Mouse (Mus musculus) B cell, adult 2 months (primary cell): Measurements from ENCODE around the gene Mrpl9.

Source experiments
- DNase-seq, 2 experiments: peaks; one replicate each; pipeline ENCODE4 v3.0.0; 2022

The Mrpl9 gene

DNA sequence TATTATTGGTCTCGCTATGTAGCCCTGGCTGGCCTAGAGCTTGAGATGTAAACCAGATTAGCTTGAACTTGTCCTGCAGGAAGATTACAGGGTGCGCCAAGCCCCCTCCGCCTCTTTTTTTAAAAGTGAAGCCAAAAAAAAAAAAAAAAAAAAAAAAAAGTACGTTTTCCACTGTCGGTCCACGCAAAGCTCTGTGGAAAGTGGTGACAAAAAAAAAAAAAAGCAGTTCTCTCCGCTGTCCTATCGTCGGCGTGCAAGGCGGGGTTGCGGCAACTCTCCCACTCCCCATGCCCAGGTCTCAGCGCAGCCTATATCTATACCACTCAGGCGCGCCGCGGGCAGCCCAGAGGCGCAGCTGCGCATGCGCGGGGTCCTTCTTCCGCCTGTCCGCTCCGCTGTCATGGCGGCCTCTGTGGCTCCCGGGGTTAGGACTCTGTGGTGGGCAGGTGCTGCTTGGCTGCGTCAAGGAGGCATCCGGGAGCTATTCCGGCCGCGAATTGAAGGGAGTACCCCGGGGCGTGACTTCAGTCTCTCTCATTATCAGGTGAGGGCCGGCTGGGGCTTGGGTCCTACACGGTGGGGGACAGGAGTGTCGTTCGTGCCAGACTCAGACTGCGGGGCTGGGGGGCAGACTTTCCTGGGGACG, at the start of gene Mrpl9:
Gene Mrpl9, plus strand, starts transcription at position 368 of the 646 bp plus-strand sequence.
- peak; percentile 95 to 97 for DNase-seq

DNA sequence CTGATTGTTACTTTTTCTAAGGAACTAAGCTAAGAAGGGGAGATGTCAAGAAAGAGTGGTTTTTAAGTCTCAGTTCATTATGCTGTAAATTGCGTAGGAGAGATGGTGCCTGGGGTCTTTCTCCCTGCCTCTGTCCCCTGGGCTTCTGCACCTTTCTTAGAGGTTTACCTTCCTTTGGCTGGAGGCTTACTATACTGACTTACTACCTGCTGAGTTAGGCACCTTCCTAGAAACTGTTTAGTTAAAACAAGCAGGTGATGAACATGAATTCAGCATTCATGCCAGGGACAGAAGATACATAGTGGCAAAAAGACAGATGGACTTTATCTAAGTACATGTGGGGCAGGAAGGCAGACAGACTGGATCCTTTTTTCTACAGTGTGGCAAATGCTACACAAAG, 46.8 kb upstream of the Mrpl9 start:
- no peak for DNase-seq

DNA sequence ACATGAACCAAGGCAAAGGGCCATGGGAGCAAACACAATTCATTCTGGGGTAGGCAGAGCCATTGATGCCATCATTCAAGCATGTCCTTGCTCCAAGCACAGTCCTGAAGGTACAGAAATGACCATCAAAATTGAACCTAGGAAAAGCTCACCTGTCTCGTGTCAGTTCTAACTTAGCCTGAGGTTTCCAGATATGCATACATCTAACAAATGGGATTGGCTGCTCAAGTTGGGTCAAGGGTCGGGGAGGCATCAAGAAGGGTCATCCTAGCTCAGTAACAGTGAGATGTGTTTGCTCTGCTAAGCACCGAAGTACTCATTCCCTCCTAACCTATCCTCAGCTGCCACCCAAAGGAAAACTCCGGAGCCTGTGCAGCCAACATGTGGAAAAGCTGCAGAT, 46.3 kb upstream of the Mrpl9 start:
- no peak for DNase-seq

DNA sequence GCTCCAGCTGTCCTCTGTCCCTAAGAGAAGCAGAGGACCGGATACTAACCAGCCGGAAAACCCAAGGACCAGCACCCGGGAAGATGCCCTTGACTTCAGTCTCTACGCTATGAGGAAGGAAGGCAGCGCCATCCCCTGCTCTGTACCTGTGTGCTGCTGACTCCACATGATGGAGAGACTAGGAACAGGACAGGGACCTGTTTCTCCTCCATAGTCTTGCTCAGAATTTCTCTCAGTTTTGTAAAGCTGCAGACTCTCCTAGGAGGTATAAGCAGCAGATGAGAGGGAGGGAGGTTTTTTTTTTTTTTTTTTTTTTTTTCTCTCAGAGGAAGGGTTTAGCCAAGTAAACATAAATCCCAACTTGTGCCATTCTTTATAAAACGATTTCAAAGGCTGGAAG, 44.9 kb upstream of the Mrpl9 start, which contains the start of gene Lingo4:
Gene Lingo4, plus strand, starts transcription at position 301 of the 400 bp plus-strand sequence.
- DNase-seq, result no peak

DNA sequence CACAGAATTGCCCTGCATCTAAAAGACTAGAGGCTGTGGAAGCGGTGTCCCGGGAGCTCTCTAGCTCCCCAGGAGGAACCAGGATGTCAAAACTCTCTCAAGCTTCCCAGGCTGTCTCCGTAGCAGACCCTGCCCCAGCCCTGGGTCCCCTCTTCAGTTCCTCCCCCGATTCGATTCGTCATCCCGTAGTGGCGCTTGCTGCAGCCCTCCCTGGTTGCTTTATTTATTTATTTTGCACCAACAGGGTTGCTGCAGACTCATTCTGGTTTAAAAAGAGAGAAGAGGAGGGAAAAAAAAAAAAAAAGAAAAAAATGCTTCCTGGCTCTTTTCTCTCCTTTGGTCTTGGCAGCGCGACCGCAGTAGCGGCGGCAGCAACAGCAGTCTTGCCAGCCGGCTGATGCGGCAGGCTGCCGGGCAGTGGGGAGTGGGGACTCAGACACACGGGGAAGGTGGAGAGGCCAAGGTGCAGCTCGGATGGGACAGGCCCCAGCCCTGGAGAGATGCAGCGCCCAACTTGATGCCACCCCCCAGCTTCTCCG, 44.1 kb upstream of the Mrpl9 start:
- no peak for DNase-seq

DNA sequence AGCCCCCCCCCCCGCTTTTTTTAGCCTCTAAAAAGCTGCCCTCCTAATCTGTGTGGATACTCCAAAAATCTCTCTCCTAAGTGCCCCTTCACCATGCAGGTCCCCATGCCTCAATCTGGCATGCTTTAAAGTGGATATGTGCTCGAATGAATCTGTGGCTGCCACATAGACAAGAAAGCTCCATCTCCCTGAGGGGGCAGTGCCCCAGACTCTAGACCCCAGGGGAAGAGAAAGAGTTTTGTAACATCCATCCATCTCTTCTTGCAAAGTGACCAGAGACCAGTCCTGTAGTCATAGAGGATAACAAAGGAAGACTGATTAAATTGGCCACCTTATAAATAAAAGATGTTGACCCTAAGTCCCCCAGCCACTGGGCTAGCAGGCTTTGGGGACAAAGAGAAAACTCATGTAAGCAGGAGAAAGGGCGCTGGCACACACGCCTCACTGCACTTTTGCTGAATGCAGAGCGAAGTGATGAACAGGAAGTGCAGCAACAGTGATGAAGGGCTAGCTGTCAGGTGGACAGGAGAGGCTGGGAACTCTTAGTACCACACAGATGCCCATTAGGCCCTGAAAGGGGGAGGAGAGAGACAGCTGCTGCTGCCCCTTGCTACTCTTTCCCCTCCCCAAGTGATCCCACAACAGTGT, 43.3 kb upstream of the Mrpl9 start:
- DNase-seq, result no peak

DNA sequence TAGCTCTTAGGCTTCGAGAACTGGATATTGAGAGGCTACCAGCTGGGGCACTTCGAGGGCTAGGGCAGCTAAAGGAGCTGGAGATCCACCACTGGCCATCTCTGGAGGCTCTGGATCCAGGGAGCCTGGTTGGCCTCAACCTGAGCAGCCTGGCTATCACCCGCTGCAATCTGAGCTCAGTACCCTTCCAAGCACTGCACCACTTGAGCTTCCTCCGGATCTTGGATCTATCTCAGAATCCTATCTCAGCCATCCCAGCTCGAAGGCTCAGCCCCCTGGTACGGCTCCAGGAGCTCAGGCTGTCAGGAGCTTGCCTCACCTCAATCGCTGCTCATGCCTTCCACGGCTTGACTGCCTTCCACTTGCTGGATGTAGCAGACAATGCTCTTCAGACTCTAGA, 40.7 kb upstream of the Mrpl9 start:
- DNase-seq, result no peak

DNA sequence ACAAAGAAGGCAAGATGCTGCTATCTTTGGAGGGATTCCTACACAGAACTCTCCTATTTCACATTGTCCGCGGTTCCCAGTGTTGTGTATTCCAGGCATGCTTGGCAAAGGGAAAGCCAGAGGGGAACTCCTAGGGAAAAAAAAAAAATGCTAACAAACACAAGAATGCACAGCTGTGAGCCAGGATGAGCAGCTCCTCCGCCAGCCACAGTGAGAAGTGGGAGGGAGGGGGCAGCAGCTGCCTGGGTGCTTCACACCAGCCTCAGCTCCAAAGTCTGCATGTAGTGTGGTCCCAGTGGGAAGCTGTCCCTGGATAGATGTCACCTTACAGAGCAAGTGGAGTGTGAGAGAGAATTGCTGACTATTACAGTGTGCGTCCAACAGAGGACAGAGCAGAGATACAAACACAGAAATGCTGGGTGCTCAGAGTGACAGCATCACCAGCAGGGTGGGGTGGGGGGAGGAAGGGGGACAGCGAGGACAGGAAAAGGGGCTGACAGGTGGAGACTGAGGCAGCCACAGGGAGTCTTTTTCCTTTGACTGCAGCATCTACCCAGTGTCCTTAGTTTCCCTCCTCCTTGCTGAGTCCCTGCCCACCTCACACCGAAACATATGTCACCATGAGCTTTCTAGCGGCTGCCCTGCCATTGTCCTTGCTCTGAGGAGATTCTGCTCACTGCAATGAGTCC, 38.6 kb upstream of the Mrpl9 start:
- no peak for DNase-seq

DNA sequence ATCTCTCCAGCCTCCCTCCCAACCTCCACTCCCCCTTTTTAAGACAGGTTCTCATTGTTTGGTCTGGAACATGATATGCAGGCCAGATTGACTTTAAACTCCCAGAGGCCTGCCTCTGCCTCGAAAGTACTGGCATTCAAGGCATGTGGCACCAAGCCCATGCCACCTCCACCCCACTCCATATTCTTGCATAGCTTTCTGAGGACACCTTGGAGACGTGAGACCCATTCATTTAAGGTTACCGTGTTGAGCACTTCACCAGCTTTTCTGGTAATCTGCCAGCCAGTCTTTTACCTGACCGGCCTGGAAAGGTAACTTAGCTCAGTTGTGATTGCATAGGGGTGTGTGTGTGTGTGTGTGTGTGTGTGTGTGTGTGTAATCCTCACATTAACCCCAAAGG, 37.6 kb upstream of the Mrpl9 start:
- DNase-seq, result no peak

DNA sequence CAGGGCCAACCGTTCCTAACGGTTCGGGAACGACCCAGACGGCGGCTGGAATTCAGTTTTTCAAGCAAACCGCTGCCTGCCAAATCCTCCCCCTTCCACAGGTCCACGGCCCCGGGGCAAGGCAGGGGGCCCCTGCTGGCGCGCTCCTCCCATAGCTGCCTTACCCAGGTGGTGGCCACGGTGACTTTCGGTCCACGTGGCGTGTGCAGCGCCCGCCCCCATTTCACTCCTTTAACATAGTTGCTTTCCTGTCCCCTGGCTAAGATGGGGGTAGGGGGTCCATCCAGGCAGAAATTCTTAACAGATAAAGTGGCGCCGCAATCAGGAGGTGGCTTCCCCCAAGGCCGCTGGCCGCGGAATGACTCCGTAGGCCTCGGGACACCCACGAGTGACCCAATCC, 30.6 kb upstream of the Mrpl9 start:
- DNase-seq, result no peak

DNA sequence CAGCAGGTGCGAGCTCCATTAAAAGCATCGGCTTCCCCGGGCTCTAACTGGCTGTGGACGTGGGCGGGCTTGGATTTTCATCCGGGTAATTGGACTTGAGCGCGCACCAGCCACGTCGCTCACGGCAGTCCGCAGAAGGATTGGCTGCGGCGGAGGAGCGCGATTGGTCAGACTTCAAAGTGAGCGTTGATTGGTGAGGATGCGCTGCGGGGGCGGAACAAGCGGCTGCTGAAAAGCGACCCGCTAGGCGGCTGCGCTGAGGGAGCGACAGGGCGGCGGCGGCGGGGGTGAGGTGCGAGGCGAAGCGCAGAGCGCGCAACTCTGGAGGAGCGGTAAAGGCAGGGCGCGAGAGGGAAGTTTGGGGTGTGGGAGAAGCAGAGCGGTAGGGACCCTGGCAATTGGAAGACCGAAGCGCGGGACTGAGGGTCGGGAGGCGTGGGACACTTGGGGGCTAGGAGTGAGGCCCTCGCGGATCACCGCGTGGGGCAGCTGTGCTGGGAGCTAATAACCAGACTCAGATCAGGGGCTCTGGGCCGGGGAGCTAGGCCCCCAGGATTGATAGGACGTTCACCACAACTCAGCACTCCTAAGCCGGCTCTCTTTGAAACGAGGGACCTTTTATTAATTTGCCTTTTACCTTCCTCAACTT, 30.0 kb upstream of the Mrpl9 start, which contains the start of gene Tdrkh:
Gene Tdrkh, plus strand, starts transcription at position 243 of the 649 bp plus-strand sequence.
- peak; percentile 88 to 90 for DNase-seq

DNA sequence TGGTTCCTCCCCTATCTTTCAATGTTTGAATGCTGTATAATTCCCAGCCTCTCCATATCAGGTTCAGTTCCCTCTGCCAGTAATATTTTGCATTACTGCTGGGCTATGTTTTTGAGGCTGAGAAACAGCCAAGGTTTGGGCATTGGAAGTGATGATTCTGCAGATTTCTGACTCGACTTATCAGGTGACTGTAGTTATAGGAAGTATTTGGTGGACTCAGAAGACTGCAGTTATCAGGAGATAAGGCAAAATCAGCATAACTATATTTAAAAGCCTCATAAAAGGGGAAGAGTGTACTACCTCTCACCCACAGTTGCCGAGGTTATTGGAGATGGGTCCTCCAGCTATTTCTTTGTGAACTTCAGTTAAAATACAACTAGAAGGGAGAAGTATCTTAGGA, 12.1 kb upstream of the Mrpl9 start:
- DNase-seq, result no peak

DNA sequence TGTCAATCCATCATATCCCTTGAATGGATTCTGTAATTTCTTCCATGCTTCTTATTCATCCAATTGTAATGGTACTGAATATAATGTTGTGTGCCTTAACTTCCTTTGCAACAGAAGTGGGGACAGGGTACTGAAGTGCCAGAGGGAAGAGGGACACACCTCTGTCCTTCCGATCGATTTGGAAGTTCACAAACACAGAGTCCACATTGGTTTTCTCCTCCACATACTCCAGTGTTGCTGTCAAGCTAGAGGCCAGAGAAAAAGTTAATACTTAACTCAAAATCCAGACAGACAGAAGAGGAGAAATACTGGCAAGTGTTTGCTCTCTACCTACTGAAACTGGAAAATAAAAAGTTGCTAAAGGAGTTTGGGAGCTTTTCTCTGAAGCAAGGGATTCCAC, 8.8 kb upstream of the Mrpl9 start:
- DNase-seq, result no peak

DNA sequence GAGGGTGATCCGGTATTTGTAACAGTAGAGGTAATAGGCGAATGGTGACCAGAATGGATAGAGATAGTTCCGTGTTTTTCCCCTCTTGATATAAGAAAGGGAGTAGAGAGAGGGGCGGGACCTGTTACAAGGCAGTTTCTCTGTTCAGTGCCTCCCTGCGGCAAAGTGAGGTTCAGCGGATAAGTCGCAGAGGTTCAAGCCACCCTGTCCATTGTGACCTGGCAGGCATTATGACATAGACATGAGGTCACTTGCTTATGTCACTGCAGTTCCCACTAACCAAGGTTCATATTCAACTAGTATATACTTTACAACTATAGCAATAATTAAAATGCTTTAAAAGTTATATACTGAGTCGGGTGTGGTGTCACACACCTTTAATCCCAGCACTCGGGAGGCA, 6.7 kb upstream of the Mrpl9 start:
- no peak for DNase-seq

DNA sequence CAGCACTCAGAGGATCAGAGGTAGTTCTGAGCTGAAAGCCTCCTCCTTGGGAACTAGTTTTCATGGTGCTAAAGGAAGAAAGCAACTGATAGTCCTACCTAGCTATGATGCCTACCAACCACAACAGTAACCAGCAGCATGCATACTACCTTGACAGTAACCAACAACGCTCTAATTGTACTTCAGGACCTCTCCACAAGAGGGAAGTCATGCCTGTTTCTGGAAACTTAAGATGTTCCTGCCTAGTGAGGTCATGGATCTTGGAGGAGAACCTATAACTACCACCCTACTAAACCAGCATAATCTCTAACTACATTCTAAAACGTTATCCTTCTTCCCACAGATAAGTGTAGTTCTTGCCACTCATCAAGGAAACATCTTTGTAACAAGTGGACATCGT, 1.9 kb upstream of the Mrpl9 start:
- peak in 1 of 2 experiments; percentile 8 for DNase-seq

DNA sequence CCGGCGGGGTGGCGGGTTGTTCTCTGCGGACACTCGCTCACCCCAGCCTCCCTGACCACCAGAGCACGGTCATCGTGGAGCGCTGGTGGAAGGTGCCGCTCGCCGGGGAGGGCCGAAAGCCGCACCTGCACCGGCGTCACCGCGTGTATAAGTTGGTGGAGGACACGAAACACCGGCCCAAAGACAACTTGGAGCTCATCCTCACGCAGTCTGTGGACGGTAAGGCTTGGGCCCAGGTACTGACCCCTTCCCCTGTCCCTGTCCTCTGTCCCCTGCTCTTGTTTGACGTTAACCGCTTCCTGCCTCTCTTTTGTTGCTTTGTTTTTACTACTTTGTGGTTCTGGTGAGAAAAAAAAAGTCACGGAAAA, 463 bp downstream of the Mrpl9 start, which contains the start of gene Oaz3:
Gene Oaz3, minus strand, starts transcription at position 319 of the 368 bp plus-strand sequence.
- no peak for DNase-seq

DNA sequence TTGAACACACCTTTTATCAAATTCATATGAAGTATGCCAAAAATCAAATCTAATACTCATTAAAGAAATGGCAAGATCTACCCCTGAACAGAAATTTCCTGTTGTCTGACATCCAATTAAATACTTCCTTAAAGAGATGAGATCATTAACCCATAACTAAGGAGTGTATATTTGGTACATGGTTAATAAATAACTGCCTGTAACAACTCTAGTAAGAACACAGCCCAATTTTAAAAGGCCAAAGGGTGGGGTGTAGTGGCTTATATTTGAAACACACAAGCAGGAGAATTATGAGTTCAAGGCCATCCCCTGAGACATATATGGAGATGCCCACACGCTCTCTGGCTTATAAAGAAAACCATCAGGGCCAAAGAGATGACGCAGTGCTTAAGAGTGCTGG, 6.3 kb downstream of the Mrpl9 start:
- DNase-seq, result no peak

DNA sequence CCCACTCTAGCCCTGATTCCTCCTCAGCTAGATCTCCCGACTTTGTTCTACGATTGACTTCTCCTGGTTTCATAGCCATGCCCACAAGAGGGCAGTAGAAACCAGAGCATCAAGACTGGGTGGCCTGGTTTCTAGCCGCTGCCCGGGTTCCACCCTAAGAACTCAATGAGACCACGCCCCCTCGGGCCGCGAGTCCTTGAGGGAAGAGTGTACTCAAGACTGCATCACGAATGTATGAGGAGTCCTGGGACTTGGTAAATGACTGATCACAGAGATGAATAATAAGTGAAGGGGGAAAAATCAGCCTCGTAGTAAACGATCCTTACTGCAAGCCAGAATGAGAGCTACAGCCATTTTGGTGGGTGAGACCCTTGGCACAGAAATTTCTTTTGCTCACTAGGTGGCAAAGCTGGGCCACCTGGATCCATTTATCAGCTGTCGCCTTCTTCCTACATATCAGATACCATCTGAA, 13.4 kb downstream of the Mrpl9 start:
- DNase-seq, result peak; percentile 70 to 71

DNA sequence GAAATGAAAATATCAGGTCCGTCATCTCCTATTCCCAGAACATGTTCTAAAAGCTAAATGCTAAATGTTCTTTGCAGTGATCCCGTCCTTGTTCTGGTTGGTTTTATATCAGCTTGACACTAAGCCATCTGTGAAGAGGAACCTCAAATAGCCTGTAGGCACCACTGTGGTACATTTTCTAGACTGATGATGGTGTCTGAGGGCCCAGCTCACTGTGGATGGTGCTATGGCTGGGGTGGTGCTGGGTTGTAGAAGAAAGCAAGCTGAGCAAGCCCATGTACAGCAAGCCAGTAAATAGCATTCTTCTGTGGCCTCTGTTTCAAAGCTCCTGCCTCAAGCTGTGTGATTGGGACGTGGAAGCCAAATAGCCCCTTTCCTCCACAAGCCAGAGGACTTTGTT, 13.9 kb downstream of the Mrpl9 start:
- DNase-seq, result no peak

DNA sequence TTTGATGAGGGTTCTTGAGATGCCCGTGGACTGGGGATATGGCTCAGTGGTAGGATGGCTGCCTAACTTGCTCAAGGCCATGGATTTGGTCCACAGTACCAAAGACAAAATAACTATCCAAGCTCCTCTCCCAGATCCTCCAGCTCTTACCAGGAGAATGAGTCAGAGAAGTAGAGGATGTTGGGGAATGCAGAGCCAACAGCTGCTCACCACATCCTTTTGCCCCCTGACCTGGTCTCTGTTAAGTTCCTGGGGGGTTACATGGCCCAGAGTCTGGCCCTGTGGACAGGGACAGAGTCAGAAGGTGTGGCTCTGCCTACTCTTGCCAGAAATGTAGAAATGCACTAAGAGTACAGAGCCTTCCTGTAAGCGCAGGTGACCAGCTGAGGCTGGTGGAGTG, 16.7 kb downstream of the Mrpl9 start:
- no peak for DNase-seq

DNA sequence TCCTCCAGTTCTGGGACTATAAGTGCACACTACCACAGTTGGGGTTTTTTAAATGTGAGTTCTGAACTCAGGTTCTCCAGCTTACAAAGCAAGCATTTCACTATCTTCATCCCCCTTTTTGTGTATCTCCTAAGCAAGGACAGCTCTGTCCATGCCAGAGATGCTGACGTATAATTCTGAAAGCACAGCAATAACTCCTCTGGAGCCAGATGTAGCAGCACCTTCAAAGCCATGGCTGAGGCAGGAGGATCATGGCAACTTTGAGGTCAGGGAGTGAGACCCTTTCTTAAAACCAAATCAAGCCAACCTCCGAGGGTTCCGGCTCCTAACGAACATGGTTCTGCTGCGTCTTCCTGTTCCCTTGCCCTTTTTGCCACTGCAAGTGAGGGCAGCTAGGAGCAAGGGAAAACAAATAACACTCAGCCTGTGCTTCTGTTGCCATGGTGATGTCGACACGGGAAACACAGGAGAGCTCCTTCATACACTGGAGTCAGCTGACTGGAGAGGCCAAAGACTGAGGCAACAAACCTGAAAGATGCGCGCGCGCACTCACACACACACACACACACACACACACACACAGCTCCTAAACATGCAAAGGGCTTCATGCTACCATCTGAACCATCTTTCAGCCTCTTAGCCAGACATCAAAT, 20.9 kb downstream of the Mrpl9 start:
- no peak for DNase-seq

DNA sequence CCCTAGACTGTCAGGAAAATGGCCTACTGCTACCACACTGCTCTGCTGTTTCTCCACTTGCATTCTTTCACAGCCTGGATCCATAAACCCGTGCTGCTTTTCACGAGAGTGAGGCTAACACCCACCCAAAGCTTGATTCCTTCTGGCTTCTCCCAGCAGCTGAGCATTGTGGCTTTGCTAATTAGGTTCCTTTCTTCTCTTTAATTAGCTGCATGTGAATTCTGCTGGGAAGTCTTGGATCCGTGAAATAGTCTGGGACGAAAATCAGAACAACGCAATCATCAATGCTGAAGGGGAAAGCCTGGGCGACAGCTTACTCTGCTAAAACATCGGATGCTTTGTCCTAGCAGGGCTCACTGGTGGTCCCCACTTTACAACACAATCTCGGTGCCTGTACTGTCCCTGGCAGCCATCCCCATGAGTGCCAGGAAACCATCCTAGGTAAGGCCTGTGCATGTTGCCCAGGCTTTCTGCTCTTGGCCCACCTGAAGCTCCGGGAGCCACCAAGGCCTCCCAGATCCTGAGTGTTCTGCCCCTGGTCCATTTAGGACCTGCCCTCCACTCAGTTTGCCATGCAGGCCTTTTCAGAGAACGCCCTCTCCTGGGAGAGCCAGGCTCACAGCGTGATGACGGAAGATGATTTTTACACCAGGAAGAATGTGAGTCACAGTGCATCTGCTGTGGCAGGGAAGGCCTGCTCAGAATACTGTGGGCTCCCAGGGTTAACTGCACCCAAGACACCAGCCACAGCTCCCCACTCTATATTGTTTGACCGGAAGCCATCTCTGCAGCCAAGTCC, 22.7 kb downstream of the Mrpl9 start:
- DNase-seq, result no peak
